Mouse (Mus musculus) testis, adult 2 months (tissue): ENCODE results near the gene Prelid1. TPM values are rescaled to one million over a fixed set of nuclear protein-coding genes. Genes with fewer than 3 reads are reported as not detected.

Experiments used
- H3K27ac ChIP-seq: fragments of 200-500 bp; 2 replicates; pipeline ENCODE4 v1.5.1; 2012; ENCODE audit warnings: low read depth, low read length; ENCODE audit not compliant: control insufficient read depth, insufficient read depth
- H3K27me3 ChIP-seq: fragments of 200-500 bp; 2 replicates; pipeline ENCODE4 v1.6.1; 2012; ENCODE audit warnings: mild to moderate bottlenecking, low read length, moderate library complexity; ENCODE audit not compliant: control insufficient read depth, insufficient read depth
- H3K36me3 ChIP-seq: fragments of 200-500 bp; 2 replicates; pipeline ENCODE4 v1.6.1; 2012; ENCODE audit warnings: mild to moderate bottlenecking, low read length; ENCODE audit not compliant: control insufficient read depth, insufficient read depth
- H3K4me1 ChIP-seq: fragments of 200-500 bp; 2 replicates; pipeline ENCODE4 v1.6.1; 2012; ENCODE audit warnings: low read length; ENCODE audit not compliant: control insufficient read depth, insufficient read depth
- H3K4me3 ChIP-seq: fragments of 200-500 bp; 2 replicates; pipeline ENCODE4 v1.5.1; 2012; ENCODE audit warnings: low read depth, mild to moderate bottlenecking, low read length, moderate library complexity, mixed read lengths; ENCODE audit not compliant: control insufficient read depth
- CTCF ChIP-seq: fragments of 200-500 bp; IDR thresholded peaks from 2 replicates; pipeline ENCODE4 v1.5.1; 2012; ENCODE audit warnings: low read depth, mild to moderate bottlenecking, inconsistent platforms, low read length, moderate library complexity; ENCODE audit not compliant: control insufficient read depth, insufficient read depth, insufficient replicate concordance
- POLR2A ChIP-seq: fragments of 200-500 bp; IDR thresholded peaks from 2 replicates; pipeline ENCODE4 v1.6.1; 2012; ENCODE audit warnings: low read depth, mild to moderate bottlenecking, inconsistent platforms, low read length, moderate library complexity; ENCODE audit not compliant: control insufficient read depth
- polyA plus RNA-seq: library from polyadenylated mRNA; depleted of rRNA; stranded (reverse); fragments of >200 nt; gene quantifications from 2 replicates; pipeline ENCODE4 v1.2.3, GENCODE M21; 2012

Gene Prelid1
- polyA plus RNA-seq, 1 experiment = 32.7 TPM

- Histone ChIP-seq H3K4me3 (no peak overlapping the region), H3K4me1 (peaks cover 14% of the 10 kb centered on the region), H3K27ac (no peak overlapping the region), H3K36me3 (no peaks in the 10 kb centered on the region), H3K27me3 (no peaks in the 10 kb centered on the region)
- TF ChIP-seq CTCF (no peak), POLR2A (no peak)
These were observed 12.0 kb downstream of the Prelid1 start for GRCm38 (mm10) chr13:55332331-55332730.

- Histone ChIP-seq H3K4me1 (peaks cover 2% of the 10 kb centered on the region), H3K27ac (no peak overlapping the region), H3K36me3 (no peaks in the 10 kb centered on the region), H3K4me3 (no peak overlapping the region), H3K27me3 (no peaks in the 10 kb centered on the region)
- no peak for TF ChIP-seq CTCF
- no peak for TF ChIP-seq POLR2A
These were observed 15.4 kb downstream of the Prelid1 start for GRCm38 (mm10) chr13:55335701-55336100.

- Histone ChIP-seq H3K27ac (no peak overlapping the region), H3K27me3 (no peaks in the 10 kb centered on the region), H3K4me3 (no peak overlapping the region), H3K36me3 (no peaks in the 10 kb centered on the region), H3K4me1 (no peaks in the 10 kb centered on the region)
- TF ChIP-seq POLR2A = no peak
- TF ChIP-seq CTCF = no peak
These were observed 17.2 kb downstream of the Prelid1 start for GRCm38 (mm10) chr13:55337341-55337975.

- Histone ChIP-seq H3K4me1 (no peaks in the 10 kb centered on the region), H3K27ac (no peak overlapping the region), H3K36me3 (no peaks in the 10 kb centered on the region), H3K4me3 (no peak overlapping the region), H3K27me3 (no peaks in the 10 kb centered on the region)
- TF ChIP-seq CTCF (no peak), POLR2A (no peak)
These were observed 18.1 kb downstream of the Prelid1 start for GRCm38 (mm10) chr13:55338131-55339054.

GRCm38 (mm10) chr13:55339259-55339658, 19.0 kb downstream of the Prelid1 start:
- H3K27ac ChIP-seq = no peak overlapping the region
- TF ChIP-seq CTCF = no peak
- TF ChIP-seq POLR2A = no peak
- no peak overlapping the region for H3K4me3 ChIP-seq
- H3K4me1 ChIP-seq = no peaks in the 10 kb centered on the region
- no peaks in the 10 kb centered on the region for H3K27me3 ChIP-seq
- no peaks in the 10 kb centered on the region for H3K36me3 ChIP-seq

- Histone ChIP-seq H3K4me3 (no peak overlapping the region), H3K27ac (no peak overlapping the region), H3K36me3 (no peaks in the 10 kb centered on the region), H3K4me1 (no peaks in the 10 kb centered on the region), H3K27me3 (no peaks in the 10 kb centered on the region)
- TF ChIP-seq POLR2A (no peak), CTCF (no peak)
These were observed 22.2 kb downstream of the Prelid1 start for GRCm38 (mm10) chr13:55342469-55342868.

- no peak overlapping the region for H3K27ac ChIP-seq
- H3K4me3 ChIP-seq = no peak overlapping the region
- H3K27me3 ChIP-seq = no peaks in the 10 kb centered on the region
- TF ChIP-seq CTCF (no peak), POLR2A (no peak)
- H3K4me1 ChIP-seq = no peaks in the 10 kb centered on the region
- H3K36me3 ChIP-seq = peaks cover 2% of the 10 kb centered on the region
These were observed 24.0 kb downstream of the Prelid1 start for GRCm38 (mm10) chr13:55344286-55344685.

GRCm38 (mm10) chr13:55346745-55347144, 26.4 kb downstream of the Prelid1 start:
- H3K36me3 ChIP-seq = peaks cover 5% of the 10 kb centered on the region
- no peak for TF ChIP-seq POLR2A
- no peak for TF ChIP-seq CTCF

More at GRCm38 (mm10) chr13:55346745-55347144, 26.4 kb downstream of the Prelid1 start:
- no peaks in the 10 kb centered on the region for H3K27me3 ChIP-seq
- no peaks in the 10 kb centered on the region for H3K4me1 ChIP-seq
- no peak overlapping the region for H3K4me3 ChIP-seq
- H3K27ac ChIP-seq = no peak overlapping the region
